Mouse (Mus musculus): ENCODE data around the gene Gm3625. TPM values are rescaled to one million over a fixed set of nuclear protein-coding genes. Genes with fewer than 3 reads are reported as not detected.
"Not testable (repeated sequence)": the region's sequence is repeated elsewhere in the genome, so short reads cannot be mapped to it uniquely, and the experiment has no call there.

Gene Gm3625
- polyA plus RNA-seq, 1 experiment from 2014 or later, result not detected

DNA sequence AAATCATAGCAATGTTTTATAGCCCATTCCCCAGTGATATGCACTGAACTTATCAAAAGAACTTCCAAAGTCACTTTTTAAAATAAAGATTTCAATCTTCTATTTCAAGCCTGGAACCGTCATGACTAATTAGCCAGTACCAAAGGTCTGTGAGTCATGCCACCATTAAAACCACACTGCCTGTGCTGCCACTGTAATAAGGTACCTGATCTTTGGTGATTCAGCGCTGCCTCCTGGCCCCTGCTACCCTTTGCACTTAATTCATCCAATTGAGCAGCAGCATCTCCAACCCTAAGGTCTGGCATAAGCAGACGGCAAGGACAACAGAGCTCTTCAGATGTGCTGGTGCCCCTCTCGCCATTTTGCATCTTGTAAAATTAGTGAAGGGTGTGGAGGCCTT, 18.7 kb downstream of the Gm3625 start:
- Histone ChIP-seq H3K4me2 (ENCODE audit: low read depth, low read length) (no peak overlapping the region), H3K9me3 (replicated peaks; ENCODE audit: control insufficient read depth, low read length) (no peaks in the 10 kb centered on the region), H3K36me3 (replicated peaks; ENCODE audit: control insufficient read depth, insufficient read depth, low read depth, low read length) (no peaks in the 10 kb centered on the region), H3K9ac (replicated peaks; ENCODE audit: low read length) (no peak overlapping the region), H3K27ac (replicated peaks; ENCODE audit: low read depth, low read length) (no peak overlapping the region), H3K4me1 (ENCODE audit: control insufficient read depth, insufficient read depth, low read length) (no peaks in the 10 kb centered on the region), H3K27me3 (ENCODE audit: control insufficient read depth, insufficient read depth, low read length) (no peaks in the 10 kb centered on the region), H3K4me3 (ENCODE audit: low read depth, low read length) (no peak overlapping the region)
- WGBS, result 81% methylated on average over 4 of the region's 4 CpGs
- ATAC-seq (replicated peaks; ENCODE audit: insufficient number of reproducible peaks, low FRiP score, low TSS enrichment, low read depth) (no peak), DNase-seq (ENCODE audit: low spot score) (no peak)

DNA sequence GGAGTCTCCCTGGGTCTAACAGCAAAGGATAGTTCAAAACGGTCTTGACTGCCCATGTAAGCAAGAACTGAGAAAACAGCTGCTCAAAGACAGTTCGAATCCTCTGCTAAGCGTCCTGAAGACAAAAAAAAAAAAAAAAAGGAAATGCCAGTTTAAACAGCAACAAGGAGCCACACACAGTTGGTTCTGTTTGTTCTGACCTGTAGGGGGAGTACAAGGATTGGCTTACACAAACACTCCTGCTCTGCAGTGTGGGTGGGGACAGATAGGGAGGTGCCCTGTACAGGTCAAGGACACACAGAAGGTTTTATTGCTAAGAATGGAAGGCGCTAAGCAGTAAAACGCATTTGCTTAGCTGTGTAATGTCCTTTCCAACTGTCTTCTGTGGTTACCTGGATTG, 20.9 kb downstream of the Gm3625 start:
- 39% methylated on average over 5 of the region's 5 CpGs for WGBS
- no peak for ATAC-seq (replicated peaks; ENCODE audit: insufficient number of reproducible peaks, low FRiP score, low TSS enrichment, low read depth)

DNA sequence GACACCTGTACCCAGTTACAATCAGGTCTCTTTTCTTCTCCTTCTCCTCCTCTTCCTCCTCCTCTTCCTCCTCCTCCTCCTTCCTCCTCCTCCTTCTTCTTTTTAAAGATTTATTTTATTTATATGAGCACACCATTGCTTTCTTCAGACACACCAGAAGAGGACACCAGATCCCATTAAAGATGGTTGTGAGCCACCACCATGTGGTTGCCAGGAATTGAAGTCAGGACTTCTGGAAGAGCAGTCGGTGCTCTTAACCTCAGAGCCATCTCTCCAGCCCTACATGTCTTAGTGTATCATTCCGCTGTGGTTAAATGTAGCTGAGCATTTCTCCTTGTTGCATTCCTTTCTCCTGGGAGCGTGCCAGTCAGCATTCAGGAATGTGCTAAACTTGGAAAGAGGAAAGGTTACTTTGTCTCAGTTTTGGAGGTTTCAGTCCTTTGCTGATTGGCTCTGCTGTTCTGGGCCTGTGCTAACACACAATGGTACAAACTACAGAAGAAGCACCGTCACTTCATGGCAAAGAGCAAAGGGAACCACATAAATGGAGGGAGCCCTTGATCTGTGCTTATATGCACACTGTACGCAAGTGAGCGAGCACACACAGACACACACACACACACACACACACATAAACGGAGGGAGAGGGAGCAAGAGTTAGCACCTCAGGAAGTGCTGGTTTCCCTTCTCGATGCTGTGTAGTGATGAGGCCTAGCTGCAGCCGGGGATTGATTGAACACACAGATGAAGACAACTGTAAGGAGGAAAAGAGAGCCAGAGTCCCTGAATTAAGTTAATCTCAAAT, 34.0 kb downstream of the Gm3625 start:
- Histone ChIP-seq H3K27me3 (ENCODE audit: control insufficient read depth, insufficient read depth, low read length) (no peaks in the 10 kb centered on the region), H3K9me3 (replicated peaks; ENCODE audit: control insufficient read depth, low read length) (no peaks in the 10 kb centered on the region), H3K4me3 (ENCODE audit: low read depth, low read length) (no peak overlapping the region), H3K4me1 (ENCODE audit: control insufficient read depth, insufficient read depth, low read length) (no peaks in the 10 kb centered on the region), H3K36me3 (replicated peaks; ENCODE audit: control insufficient read depth, insufficient read depth, low read depth, low read length) (no peaks in the 10 kb centered on the region), H3K27ac (replicated peaks; ENCODE audit: low read depth, low read length) (no peak overlapping the region), H3K9ac (replicated peaks; ENCODE audit: low read length) (no peak overlapping the region), H3K4me2 (ENCODE audit: low read depth, low read length) (no peak overlapping the region)
- ATAC-seq (replicated peaks; ENCODE audit: insufficient number of reproducible peaks, low FRiP score, low TSS enrichment, low read depth) (no peak), DNase-seq (ENCODE audit: low spot score) (no peak)
- WGBS, result 76% methylated on average over 9 of the region's 9 CpGs

More for the DNA sequence above, 20.9 kb downstream of the Gm3625 start:
- Histone ChIP-seq H3K27me3 (ENCODE audit: control insufficient read depth, insufficient read depth, low read length) (no peaks in the 10 kb centered on the region), H3K4me2 (ENCODE audit: low read depth, low read length) (no peak overlapping the region), H3K36me3 (replicated peaks; ENCODE audit: control insufficient read depth, insufficient read depth, low read depth, low read length) (no peaks in the 10 kb centered on the region), H3K9ac (replicated peaks; ENCODE audit: low read length) (no peak overlapping the region), H3K4me3 (ENCODE audit: low read depth, low read length) (no peak overlapping the region), H3K4me1 (ENCODE audit: control insufficient read depth, insufficient read depth, low read length) (no peaks in the 10 kb centered on the region), H3K9me3 (replicated peaks; ENCODE audit: control insufficient read depth, low read length) (no peaks in the 10 kb centered on the region), H3K27ac (replicated peaks; ENCODE audit: low read depth, low read length) (no peak overlapping the region)
- peak; percentile 52 for DNase-seq (ENCODE audit: low spot score)

DNA sequence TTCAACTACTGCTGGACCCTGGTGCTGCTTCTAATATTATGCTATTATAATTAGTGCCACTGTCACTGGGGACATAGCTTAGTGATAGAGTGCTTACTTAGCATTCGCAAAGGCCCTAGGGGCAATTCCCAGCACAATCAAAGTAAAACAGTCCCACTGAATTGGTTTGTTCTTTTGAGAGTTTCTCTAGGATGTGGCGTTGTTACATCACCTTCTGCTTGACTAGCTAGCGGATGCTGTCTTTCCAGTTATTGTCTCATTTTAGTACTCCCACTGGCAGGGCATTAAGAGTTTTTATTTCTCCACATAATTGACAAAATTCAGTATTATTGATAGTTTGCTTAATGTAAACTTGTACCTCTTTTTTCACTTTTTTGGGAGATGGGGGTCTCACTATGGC, 34.7 kb downstream of the Gm3625 start:
- 84% methylated on average over 3 of the region's 3 CpGs for WGBS
- DNase-seq (ENCODE audit: low spot score), result no peak

DNA sequence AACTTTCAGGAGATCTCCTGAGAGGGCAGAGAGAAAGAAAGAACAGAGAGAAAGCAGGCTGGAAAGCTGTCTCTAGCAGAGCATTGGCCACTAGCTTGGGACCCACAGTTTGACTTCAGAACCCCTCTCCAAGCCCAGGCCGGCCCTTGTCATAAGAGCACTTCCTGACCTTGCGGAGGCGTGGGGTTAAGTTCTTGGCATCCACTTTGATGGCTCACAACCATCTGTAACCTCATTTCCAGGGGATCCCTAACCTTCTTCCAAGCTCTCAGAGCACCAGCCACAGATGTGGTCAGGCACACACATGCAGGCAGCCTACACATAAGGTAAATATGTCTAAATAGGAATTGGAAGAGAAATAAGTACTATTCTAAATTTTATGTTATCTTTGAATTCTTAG, 35.3 kb downstream of the Gm3625 start:
- ATAC-seq (replicated peaks; ENCODE audit: insufficient number of reproducible peaks, low FRiP score, low TSS enrichment, low read depth), result no peak
- no peak overlapping the region for H3K27ac ChIP-seq (replicated peaks; ENCODE audit: low read depth, low read length)

More for the DNA sequence above, 34.7 kb downstream of the Gm3625 start:
- ATAC-seq (replicated peaks; ENCODE audit: insufficient number of reproducible peaks, low FRiP score, low TSS enrichment, low read depth), result no peak
- Histone ChIP-seq H3K9ac (replicated peaks; ENCODE audit: low read length) (no peak overlapping the region), H3K9me3 (replicated peaks; ENCODE audit: control insufficient read depth, low read length) (no peaks in the 10 kb centered on the region), H3K4me1 (ENCODE audit: control insufficient read depth, insufficient read depth, low read length) (no peaks in the 10 kb centered on the region), H3K4me3 (ENCODE audit: low read depth, low read length) (no peak overlapping the region), H3K27ac (replicated peaks; ENCODE audit: low read depth, low read length) (no peak overlapping the region), H3K4me2 (ENCODE audit: low read depth, low read length) (no peak overlapping the region), H3K27me3 (ENCODE audit: control insufficient read depth, insufficient read depth, low read length) (no peaks in the 10 kb centered on the region), H3K36me3 (replicated peaks; ENCODE audit: control insufficient read depth, insufficient read depth, low read depth, low read length) (no peaks in the 10 kb centered on the region)

DNA sequence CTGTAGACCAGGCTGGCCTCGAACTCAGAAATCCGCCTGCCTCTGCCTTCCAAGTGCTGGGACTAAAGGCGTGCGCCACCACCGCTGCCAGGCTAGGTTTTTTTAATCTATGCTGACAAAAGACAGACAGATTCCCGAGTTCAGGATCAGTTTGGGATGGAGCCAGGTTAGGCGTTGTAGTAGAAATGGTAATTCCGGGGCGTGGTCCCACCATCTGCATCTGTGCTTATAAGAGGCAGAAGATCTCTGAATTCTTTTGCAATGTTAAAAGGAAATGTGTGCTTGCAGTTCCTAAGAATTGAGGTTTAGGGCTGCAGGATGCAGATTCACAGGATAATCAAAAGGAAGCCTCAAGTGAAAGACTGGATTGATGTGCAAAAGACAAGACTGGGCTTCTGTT, 35.8 kb downstream of the Gm3625 start:
- no peak overlapping the region for H3K4me3 ChIP-seq (ENCODE audit: low read depth, low read length)
- DNase-seq (ENCODE audit: low spot score) (no peak), ATAC-seq (replicated peaks; ENCODE audit: insufficient number of reproducible peaks, low FRiP score, low TSS enrichment, low read depth) (no peak)
- no peak overlapping the region for H3K4me2 ChIP-seq (ENCODE audit: low read depth, low read length)
- no peaks in the 10 kb centered on the region for H3K36me3 ChIP-seq (replicated peaks; ENCODE audit: control insufficient read depth, insufficient read depth, low read depth, low read length)
- no peaks in the 10 kb centered on the region for H3K27me3 ChIP-seq (ENCODE audit: control insufficient read depth, insufficient read depth, low read length)
- WGBS, result 84% methylated on average over 9 of the region's 9 CpGs
- no peak overlapping the region for H3K9ac ChIP-seq (replicated peaks; ENCODE audit: low read length)
- H3K9me3 ChIP-seq (replicated peaks; ENCODE audit: control insufficient read depth, low read length), result no peaks in the 10 kb centered on the region
- H3K27ac ChIP-seq (replicated peaks; ENCODE audit: low read depth, low read length), result no peak overlapping the region
- no peaks in the 10 kb centered on the region for H3K4me1 ChIP-seq (ENCODE audit: control insufficient read depth, insufficient read depth, low read length)

More for the DNA sequence above, 35.3 kb downstream of the Gm3625 start:
- Histone ChIP-seq H3K4me2 (ENCODE audit: low read depth, low read length) (no peak overlapping the region), H3K9ac (replicated peaks; ENCODE audit: low read length) (no peak overlapping the region), H3K36me3 (replicated peaks; ENCODE audit: control insufficient read depth, insufficient read depth, low read depth, low read length) (no peaks in the 10 kb centered on the region), H3K4me3 (ENCODE audit: low read depth, low read length) (no peak overlapping the region), H3K27me3 (ENCODE audit: control insufficient read depth, insufficient read depth, low read length) (no peaks in the 10 kb centered on the region), H3K4me1 (ENCODE audit: control insufficient read depth, insufficient read depth, low read length) (no peaks in the 10 kb centered on the region), H3K9me3 (replicated peaks; ENCODE audit: control insufficient read depth, low read length) (no peaks in the 10 kb centered on the region)
- 64% methylated on average over 3 of the region's 3 CpGs for WGBS
- no peak for DNase-seq (ENCODE audit: low spot score)

DNA sequence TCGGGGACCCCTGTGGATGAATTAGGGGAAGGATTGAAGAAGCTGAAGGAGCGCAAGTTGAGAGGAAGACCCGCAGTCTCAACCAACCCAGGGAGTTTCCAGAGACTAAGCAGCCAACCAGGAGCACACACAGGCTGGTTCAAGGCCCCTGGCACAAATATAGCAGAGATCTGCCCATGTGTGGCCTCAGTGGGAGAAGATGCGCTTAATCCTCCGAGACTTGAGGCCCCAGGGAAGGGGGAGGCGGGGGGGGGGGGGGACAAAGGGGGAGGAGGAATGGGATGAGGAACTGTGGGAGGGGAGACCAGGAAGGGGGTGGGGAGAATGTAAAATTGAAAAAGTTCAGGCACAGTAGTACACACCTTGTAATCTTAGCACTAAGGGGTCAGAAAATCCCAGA, 37.3 kb downstream of the Gm3625 start:
- ATAC-seq (replicated peaks; ENCODE audit: insufficient number of reproducible peaks, low FRiP score, low TSS enrichment, low read depth), result no peak
- H3K27me3 ChIP-seq (ENCODE audit: control insufficient read depth, insufficient read depth, low read length), result no peaks in the 10 kb centered on the region
- H3K9me3 ChIP-seq (replicated peaks; ENCODE audit: control insufficient read depth, low read length), result no peaks in the 10 kb centered on the region
- DNase-seq (ENCODE audit: low spot score), result no peak
- H3K4me1 ChIP-seq (ENCODE audit: control insufficient read depth, insufficient read depth, low read length), result no peaks in the 10 kb centered on the region
- H3K4me2 ChIP-seq (ENCODE audit: low read depth, low read length), result no peak overlapping the region
- no peak overlapping the region for H3K9ac ChIP-seq (replicated peaks; ENCODE audit: low read length)
- H3K36me3 ChIP-seq (replicated peaks; ENCODE audit: control insufficient read depth, insufficient read depth, low read depth, low read length), result no peaks in the 10 kb centered on the region
- H3K27ac ChIP-seq (replicated peaks; ENCODE audit: low read depth, low read length), result no peak overlapping the region
- WGBS, result 75% methylated on average over 5 of the region's 6 CpGs
- no peak overlapping the region for H3K4me3 ChIP-seq (ENCODE audit: low read depth, low read length)

DNA sequence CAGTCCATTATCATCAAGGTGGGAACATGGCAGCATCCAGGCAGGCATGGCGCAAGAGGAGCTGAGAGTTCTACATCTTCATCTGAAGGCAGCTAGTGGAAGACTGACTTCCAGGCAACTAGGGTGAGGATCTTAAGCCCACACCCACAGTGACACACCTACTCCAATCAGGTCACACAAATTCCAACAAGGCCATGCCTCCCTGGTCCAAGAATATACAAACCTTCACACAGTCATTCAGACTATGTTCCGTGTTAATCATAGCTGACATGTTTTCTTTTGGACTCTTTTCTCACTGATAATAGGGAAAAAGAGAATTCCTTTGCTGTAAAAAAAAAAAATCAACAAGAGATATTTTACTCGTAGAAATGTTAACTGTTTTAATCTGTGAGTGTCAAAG, 39.0 kb downstream of the Gm3625 start:
- H3K4me2 ChIP-seq (ENCODE audit: low read depth, low read length); DNase-seq (ENCODE audit: low spot score); ATAC-seq (replicated peaks; ENCODE audit: insufficient number of reproducible peaks, low FRiP score, low TSS enrichment, low read depth); H3K9ac ChIP-seq (replicated peaks; ENCODE audit: low read length); H3K27ac ChIP-seq (replicated peaks; ENCODE audit: low read depth, low read length); H3K4me1 ChIP-seq (ENCODE audit: control insufficient read depth, insufficient read depth, low read length); H3K4me3 ChIP-seq (ENCODE audit: low read depth, low read length); H3K27me3 ChIP-seq (ENCODE audit: control insufficient read depth, insufficient read depth, low read length); H3K9me3 ChIP-seq (replicated peaks; ENCODE audit: control insufficient read depth, low read length); H3K36me3 ChIP-seq (replicated peaks; ENCODE audit: control insufficient read depth, insufficient read depth, low read depth, low read length): not testable (repeated sequence)
- 81% methylated on average over 3 of the region's 3 CpGs for WGBS

All from embryonic facial prominence, embryonic 11.5 days (tissue).